Mouse (Mus musculus) thymus, adult 2 months (tissue): Measurements from ENCODE around the gene Gm7694. TPM values are rescaled to one million over a fixed set of nuclear protein-coding genes. Genes with fewer than 3 reads are reported as not detected.

Source experiments
- DNase-seq: peaks from one replicate; pipeline ENCODE4 v3.0.0; 2021
- H3K27ac ChIP-seq: fragments of 200-500 bp; 2 replicates; pipeline ENCODE4 v1.5.1; 2012; ENCODE audit warnings: low read length, control low read depth; ENCODE audit not compliant: control insufficient read depth, insufficient read depth
- H3K27me3 ChIP-seq: fragments of 200-500 bp; 2 replicates; pipeline ENCODE4 v1.6.1; 2012; ENCODE audit warnings: mild to moderate bottlenecking, low read length, moderate library complexity, mixed read lengths; ENCODE audit not compliant: control insufficient read depth, insufficient read depth
- H3K36me3 ChIP-seq: fragments of 200-500 bp; 2 replicates; pipeline ENCODE4 v1.6.1; 2012; ENCODE audit warnings: mild to moderate bottlenecking, low read length, moderate library complexity; ENCODE audit not compliant: control insufficient read depth, insufficient read depth
- H3K4me1 ChIP-seq: fragments of 200-500 bp; replicated peaks from 2 replicates; pipeline ENCODE4 v1.6.1; 2012; ENCODE audit warnings: low read length; ENCODE audit not compliant: control insufficient read depth, insufficient read depth
- H3K4me3 ChIP-seq: fragments of 200-500 bp; 2 replicates; pipeline ENCODE4 v1.5.1; 2012; ENCODE audit warnings: mild to moderate bottlenecking, low read length, control low read depth, moderate library complexity; ENCODE audit not compliant: control insufficient read depth, insufficient read depth
- CTCF ChIP-seq: fragments of 200-500 bp; IDR thresholded peaks from 2 replicates; pipeline ENCODE4 v1.5.1; 2012; ENCODE audit warnings: mild to moderate bottlenecking, control low read depth, low read length, moderate library complexity, borderline replicate concordance; ENCODE audit not compliant: control insufficient read depth, poor library complexity, insufficient read depth; ENCODE audit errors: extremely low read depth
- POLR2A ChIP-seq: fragments of 200-500 bp; IDR thresholded peaks from 2 replicates; pipeline ENCODE4 v1.6.1; 2012; ENCODE audit warnings: mild to moderate bottlenecking, low read length, control low read depth, moderate library complexity; ENCODE audit not compliant: control insufficient read depth, poor library complexity, insufficient read depth; ENCODE audit errors: extremely low read depth
- WGBS: fragments of 180-500 bp; shearing (Covaris S2); methylation state at CpG from one replicate; pipeline ENCODE4 v1.1.7; 2018; 5-methylcytosine and 5-hydroxymethylcytosine counted together
- polyA plus RNA-seq: library from polyadenylated mRNA; depleted of rRNA; stranded (reverse); fragments of >200 nt; gene quantifications from 2 replicates; pipeline ENCODE4 v1.2.3, GENCODE M21; 2012

Gm7694 gene
- polyA plus RNA-seq, 1 experiment = 1.3 TPM

DNA sequence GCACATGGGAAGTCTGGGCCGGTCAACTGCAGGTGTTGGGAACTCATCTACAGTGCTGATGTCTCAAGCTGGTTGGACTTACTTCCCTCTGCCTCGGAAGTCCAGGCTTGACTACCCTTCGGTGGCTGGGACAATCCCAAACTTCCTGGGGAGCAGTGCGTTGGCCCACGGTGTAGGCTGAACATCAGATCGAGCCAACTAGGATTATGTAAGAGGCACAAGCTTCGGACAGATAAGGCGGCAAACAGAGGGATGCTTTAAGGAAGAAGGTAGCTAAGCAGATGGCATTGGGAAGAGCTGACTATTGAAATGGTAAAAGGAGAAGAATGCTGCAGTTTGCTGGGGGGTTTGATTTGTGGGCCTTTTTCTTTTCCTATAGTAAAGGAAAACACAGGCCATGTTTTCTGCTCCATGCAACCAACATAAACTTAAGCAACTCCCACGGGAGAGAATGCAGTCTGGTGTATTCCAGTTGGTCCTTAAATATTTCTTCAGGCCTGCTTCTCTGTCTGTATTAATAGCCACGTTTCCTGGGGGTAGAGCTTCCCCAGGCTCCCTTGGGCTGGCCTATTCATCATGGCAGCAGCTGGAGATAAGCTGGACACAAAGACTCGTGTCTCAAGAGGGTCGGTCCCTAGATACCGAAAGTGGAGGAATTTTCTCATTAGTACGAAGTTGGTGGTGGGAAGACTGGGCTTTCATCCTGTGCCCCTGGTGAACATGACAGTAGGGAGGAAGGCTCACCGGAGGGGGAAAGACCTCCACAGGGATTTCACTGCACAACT, 11.2 kb downstream of the Gm7694 start:
- H3K4me1 ChIP-seq = no peaks in the 10 kb centered on the region
- no peak overlapping the region for H3K4me3 ChIP-seq
- H3K27ac ChIP-seq = no peak overlapping the region
- 95% methylated on average over 15 of the region's 15 CpGs for WGBS
- DNase-seq = no peak
- no peaks in the 10 kb centered on the region for H3K36me3 ChIP-seq
- TF ChIP-seq POLR2A (no peak), CTCF (no peak)
- no peaks in the 10 kb centered on the region for H3K27me3 ChIP-seq

GRCm38 (mm10) chr1:170293257-170293656, 12.9 kb downstream of the Gm7694 start:
- WGBS = 90% methylated on average over 5 of the region's 5 CpGs
- TF ChIP-seq POLR2A = no peak
- no peak for TF ChIP-seq CTCF
- Histone ChIP-seq H3K36me3 (no peaks in the 10 kb centered on the region), H3K27me3 (no peaks in the 10 kb centered on the region), H3K27ac (no peak overlapping the region), H3K4me3 (no peak overlapping the region), H3K4me1 (no peaks in the 10 kb centered on the region)
- DNase-seq = no peak

DNA sequence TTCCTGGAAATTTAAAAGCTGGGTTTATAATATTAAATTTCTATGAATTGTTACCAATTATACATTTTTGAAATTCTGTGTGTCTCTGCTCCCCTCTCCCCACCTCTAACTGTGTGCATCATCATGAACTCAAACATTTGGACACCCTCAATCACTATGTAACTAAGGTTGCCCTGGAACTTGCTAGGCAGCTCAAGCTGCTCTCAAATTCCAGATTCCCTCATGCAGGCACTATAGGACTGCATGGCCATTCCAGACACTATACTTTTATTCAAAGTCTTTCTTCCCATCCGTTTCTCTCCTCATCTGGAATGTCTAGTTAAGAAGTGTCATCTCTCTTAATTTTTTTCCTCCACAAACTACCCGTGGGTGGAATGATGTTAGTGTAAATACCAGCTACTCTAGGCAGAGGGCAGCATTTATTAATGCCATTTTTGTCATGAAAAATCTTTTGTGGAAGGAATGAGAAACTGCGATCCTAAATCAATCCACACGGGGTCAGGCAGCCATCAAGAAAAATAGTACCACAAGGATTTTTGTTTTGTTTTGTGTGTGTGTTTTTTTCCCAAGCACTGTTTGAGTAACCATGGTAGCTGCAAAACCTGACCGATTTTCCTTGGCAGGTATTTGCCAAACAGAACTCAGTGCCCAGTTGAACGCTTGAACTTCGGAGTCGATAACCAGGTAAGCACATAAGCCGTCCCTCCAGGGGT, 13.7 kb downstream of the Gm7694 start:
- H3K27ac ChIP-seq = no peak overlapping the region
- no peak for TF ChIP-seq CTCF
- no peaks in the 10 kb centered on the region for H3K36me3 ChIP-seq
- DNase-seq = no peak
- WGBS = 49% methylated on average over 9 of the region's 9 CpGs
- H3K4me1 ChIP-seq = no peaks in the 10 kb centered on the region
- no peaks in the 10 kb centered on the region for H3K27me3 ChIP-seq
- no peak overlapping the region for H3K4me3 ChIP-seq

GRCm38 (mm10) chr1:170282415-170283129, 23.6 kb downstream of the Gm7694 start:
- Histone ChIP-seq H3K4me3 (no peak overlapping the region), H3K27ac (no peak overlapping the region), H3K36me3 (no peaks in the 10 kb centered on the region), H3K4me1 (no peaks in the 10 kb centered on the region), H3K27me3 (no peaks in the 10 kb centered on the region)
- DNase-seq = no peak
- TF ChIP-seq POLR2A (no peak), CTCF (no peak)
- 31% methylated on average over 4 of the region's 4 CpGs for WGBS

DNA sequence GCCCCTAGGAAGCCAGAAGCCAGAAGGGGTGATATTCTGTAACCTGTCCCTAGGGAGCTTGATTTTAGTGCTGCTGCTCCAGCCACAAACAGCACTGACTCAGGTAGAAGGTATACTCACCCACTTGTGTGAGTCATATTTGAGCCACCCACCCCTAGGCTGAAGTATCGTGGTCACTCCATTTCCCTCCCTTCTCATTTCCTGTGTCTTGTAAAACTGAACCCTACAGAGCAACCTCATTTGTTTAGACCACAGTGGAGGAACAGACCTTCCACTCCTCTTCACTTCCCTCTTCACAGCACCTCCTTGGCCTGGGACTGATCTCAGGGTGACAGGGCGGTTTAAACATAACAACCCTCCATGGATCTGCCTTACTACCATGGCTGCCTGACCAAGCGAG, 29.1 kb downstream of the Gm7694 start, which contains the start of gene Sh2d1b1:
TSS of gene Sh2d1b1 (plus strand) at position 305 of the 400 bp plus-strand sequence.
- H3K27ac ChIP-seq = no peak within 1 kb of the TSS
- DNase-seq = no peak
- H3K4me1 ChIP-seq = no peaks in the 10 kb centered on the region
- TF ChIP-seq CTCF (no peak), POLR2A (no peak)
- H3K27me3 ChIP-seq = no peaks in the 10 kb centered on the region
- WGBS = 52% methylated on average over 3 of the region's 3 CpGs
- no peaks in the 10 kb centered on the region for H3K36me3 ChIP-seq
- no peak within 1 kb of the TSS for H3K4me3 ChIP-seq

DNA sequence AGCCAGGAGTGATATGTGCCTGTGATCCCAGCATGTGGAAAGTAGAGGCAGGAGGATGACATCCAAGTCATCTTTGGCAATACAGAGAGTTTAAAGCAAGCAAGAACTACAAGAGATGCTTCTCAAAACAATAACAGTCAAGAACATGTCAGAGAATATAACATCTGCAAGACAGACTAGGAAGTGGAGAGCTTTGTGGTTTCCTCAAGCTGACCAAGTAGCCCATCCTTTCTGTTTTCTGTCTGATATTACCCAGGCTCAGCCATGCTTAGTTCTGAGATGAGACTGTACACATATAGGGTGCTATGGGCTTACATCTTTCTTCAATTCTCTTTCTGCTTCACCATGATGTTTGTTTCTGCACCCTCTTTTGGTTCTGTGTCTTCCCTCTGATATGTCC, 32.9 kb downstream of the Gm7694 start:
- no peak overlapping the region for H3K4me3 ChIP-seq
- DNase-seq = no peak
- H3K4me1 ChIP-seq = no peaks in the 10 kb centered on the region
- no peaks in the 10 kb centered on the region for H3K36me3 ChIP-seq
- TF ChIP-seq CTCF = no peak
- TF ChIP-seq POLR2A = no peak
- no peaks in the 10 kb centered on the region for H3K27me3 ChIP-seq
- H3K27ac ChIP-seq = no peak overlapping the region

DNA sequence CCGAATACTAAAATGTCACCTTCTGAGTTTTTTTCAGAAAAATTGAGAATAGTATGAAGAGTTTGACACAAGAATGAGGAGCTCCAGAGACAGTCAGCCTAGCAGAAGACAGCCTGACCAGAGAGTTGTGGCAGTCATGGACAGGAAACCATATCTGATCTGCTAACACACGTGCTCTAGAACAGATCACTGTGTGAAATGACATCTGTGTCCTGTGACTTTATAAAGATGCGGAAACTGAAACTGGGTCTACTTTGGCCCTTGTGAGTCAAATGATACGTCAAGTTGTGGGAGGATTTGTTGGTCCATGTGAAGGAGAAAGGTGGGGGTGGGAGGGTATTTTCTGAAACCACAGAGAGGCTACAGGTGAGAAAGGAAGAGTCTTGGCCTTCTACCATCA, 35.4 kb downstream of the Gm7694 start:
- no peak overlapping the region for H3K4me3 ChIP-seq
- DNase-seq = no peak
- no peaks in the 10 kb centered on the region for H3K4me1 ChIP-seq
- WGBS = 50% methylated on average over 4 of the region's 4 CpGs
- no peaks in the 10 kb centered on the region for H3K36me3 ChIP-seq
- TF ChIP-seq CTCF (no peak), POLR2A (no peak)
- no peaks in the 10 kb centered on the region for H3K27me3 ChIP-seq
- no peak overlapping the region for H3K27ac ChIP-seq
